ENCODE assay signal across 8 mouse cellular contexts in the genomic region with DNA sequence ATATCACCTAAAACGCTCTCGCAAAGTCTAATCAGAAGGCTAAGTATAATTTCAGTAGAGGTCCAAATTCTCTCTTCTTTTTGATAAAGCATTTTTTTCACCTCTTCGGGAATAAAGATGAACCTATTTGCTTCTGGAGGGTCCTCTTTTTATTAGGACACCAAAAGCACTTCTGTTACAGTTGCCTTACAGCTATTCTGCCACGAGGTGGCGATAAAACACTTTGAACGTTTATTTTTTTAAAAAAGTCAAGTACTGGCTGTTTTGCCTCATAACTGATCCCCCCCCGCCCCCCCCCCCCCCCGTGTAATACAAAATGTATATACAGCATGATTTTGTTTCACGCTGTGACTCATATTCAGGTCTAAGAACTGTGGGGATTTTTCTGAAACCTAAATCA. TPM values are rescaled to one million over a fixed set of nuclear protein-coding genes. Genes with fewer than 3 reads are reported as not detected.
A peak's percentile ranks its signal among the peaks of the same experiment; 100 is the strongest.
DNase-seq lines count a peak whose midpoint lies in the region; ATAC-seq lines count a peak whose summit lies in the region.
"Had no signal": no experiment of that assay in that cellular context is flagged by ENCODE, and none has a peak within 500 bp of the region (broad histone marks: within the 10 kb centered on the region; RNA-seq: fewer than 3 reads in every experiment).

No protein-coding gene starts in this region.

- peak; percentile 29 for DNase-seq in hindbrain, embryonic 10.5 days (ENCODE audit: low spot score)
- peak; percentile 19 for DNase-seq in right cerebral cortex, postnatal 14 days
- no peak for DNase-seq in right cerebral cortex, postnatal 36 days (ENCODE audit: low spot score in 2 of 2)
- peak; percentile 42 for DNase-seq in kidney, postnatal 14 days
- DNase-seq in retina, embryonic 14.5 days (ENCODE audit: low spot score) = peak; percentile 71
- DNase-seq in adipocyte (ENCODE audit: low spot score) = no peak

- no peak overlapping the region for H3K4me2 ChIP-seq in hindbrain, embryonic 13.5 days

- 0 out of 2 replicates have a peak, but pooled peaks cover 3% of the 10 kb centered on the region for H3K9me3 ChIP-seq in hindbrain, embryonic 10.5 days
- no peaks in the 10 kb centered on the region for H3K9me3 ChIP-seq in hindbrain, embryonic 13.5 days

- peaks cover 4% of the 10 kb centered on the region; the same call in 1 of the 2 replicates for H3K27me3 ChIP-seq in hindbrain, embryonic 10.5 days (ENCODE audit: insufficient read depth, poor library complexity, severe bottlenecking)
- H3K27me3 ChIP-seq in hindbrain, embryonic 13.5 days = no peaks in the 10 kb centered on the region

- H3K27ac ChIP-seq in hindbrain, embryonic 10.5 days = no peak overlapping the region
- no peak overlapping the region for H3K27ac ChIP-seq in hindbrain, embryonic 13.5 days
- H3K27ac ChIP-seq: liver, embryonic 14.5 days had no signal

- no peaks in the 10 kb centered on the region for H3K4me1 ChIP-seq in hindbrain, embryonic 10.5 days (replicated peaks)
- H3K4me1 ChIP-seq in hindbrain, embryonic 13.5 days (replicated peaks) = no peaks in the 10 kb centered on the region

- no peak overlapping the region for H3K4me3 ChIP-seq in hindbrain, embryonic 10.5 days
- H3K4me3 ChIP-seq in hindbrain, embryonic 13.5 days = no peak overlapping the region

- no peak for ATAC-seq in hindbrain, embryonic 13.5 days (ENCODE audit: low FRiP score)

- no peaks in the 10 kb centered on the region for H3K36me3 ChIP-seq in hindbrain, embryonic 10.5 days
- no peaks in the 10 kb centered on the region for H3K36me3 ChIP-seq in hindbrain, embryonic 13.5 days

- H3K9ac ChIP-seq in hindbrain, embryonic 13.5 days = no peak overlapping the region
- H3K9ac ChIP-seq: liver, embryonic 14.5 days had no signal

- WGBS in hindbrain, embryonic 10.5 days = 11% methylated on average over 9 of the region's 9 CpGs
- 9% methylated on average over 9 of the region's 9 CpGs for WGBS in hindbrain, embryonic 13.5 days

RNA-seq across cellular contexts. Expression of gene 4930444G20Rik, which starts 33.6 kb away (rescaled TPM):
- polyA plus RNA-seq in hindbrain, embryonic 10.5 days (2016; fragmentation: Nextera tagmentation; extraction: Ambion mirVana) = not detected in 2 replicates
- polyA plus RNA-seq in hindbrain, embryonic 13.5 days (2015; fragmentation: Nextera tagmentation; extraction: Ambion mirVana) = not detected in 2 replicates
- polyA plus RNA-seq: liver, embryonic 14.5 days had no signal

Comparison
In these comparisons a context has a peak if more than half of its experiments do, and no peak if none do; other contexts are left out.
1. DNase-seq: peak in hindbrain, embryonic 10.5 days (single experiment), right cerebral cortex, postnatal 14 days (single experiment), kidney, postnatal 14 days (single experiment) and retina, embryonic 14.5 days (single experiment); none in right cerebral cortex, postnatal 36 days (0 of 2) and adipocyte (single experiment).